Mouse (Mus musculus) Patski (cell line): ENCODE measurements around the gene Lgmn. TPM values are rescaled to one million over a fixed set of nuclear protein-coding genes. Genes with fewer than 3 reads are reported as not detected.

ENCODE experiments used
- ATAC-seq: fragments of 100-300 bp; one replicate; pipeline ENCODE4 v1.8.0; 2021
- CTCF ChIA-PET: fragments of 350-600 bp; sonication (Branson Sonifier 250); formaldehyde crosslinking; loops from one replicate; lab custom pipeline; 2022; ENCODE audit warnings: inconsistent platforms; lab: Charles Lee
- POLR2A ChIA-PET: fragments of 350-600 bp; sonication (Branson Sonifier 250); formaldehyde crosslinking; loops from one replicate; lab custom pipeline; 2022; ENCODE audit warnings: antibody characterized with exemption, inconsistent platforms; lab: Charles Lee
- DNase-seq: peaks from one replicate; pipeline ENCODE4 v3.0.0-alpha.2; 2011; ENCODE audit warnings: low read depth, low spot score
- H3K27me3 ChIP-seq: fragments of 371-371 bp; one replicate; pipeline ENCODE4 v1.5.1; 2021
- CTCF ChIP-seq: fragments of 100-300 bp; IDR thresholded peaks from one replicate; pipeline ENCODE4 v1.5.1; 2021
- in situ Hi-C: fragments of 300-500 bp; cut with MboI; formaldehyde crosslinking; loops from 3 replicates; pipeline ENCODE4 v1.11.1; 2018; ENCODE audit warnings: low pct_unique_long_range_greater_than_20kb, mixed read lengths
- polyA plus RNA-seq: library from polyadenylated mRNA; unstranded; gene quantifications from one replicate; pipeline ENCODE4 v1.2.3, GENCODE M21; 2021

The Lgmn gene
- 436 TPM for polyA plus RNA-seq

DNA sequence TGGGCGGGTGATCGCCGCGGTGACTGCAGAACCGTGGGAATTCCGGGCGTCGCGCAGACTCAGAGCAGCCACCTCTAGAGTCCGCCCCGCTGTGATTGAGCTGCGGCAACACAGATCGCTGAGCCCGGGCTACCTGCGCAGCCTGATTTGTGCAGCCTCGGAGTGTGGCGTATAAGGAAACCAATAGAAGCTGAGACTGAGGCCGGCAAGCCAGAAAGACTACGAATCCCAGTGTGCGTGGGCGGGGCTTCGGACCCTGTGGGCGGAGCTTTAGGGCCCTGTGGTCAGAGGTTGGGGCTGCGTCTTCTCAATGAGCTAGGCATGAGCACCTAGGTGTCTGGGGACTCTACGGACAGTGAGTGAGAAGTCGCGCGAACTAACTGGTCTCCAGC lies at the start of gene Lgmn:
Gene Lgmn (minus strand): TSS at position 182 of the 392 bp plus-strand sequence.
- DNase-seq = peak; percentile 66
- ChIA-PET CTCF (interaction anchor here (0.9 to 3.0 kb wide), 6 partner anchors 10 to 53 kb away, joined by 3 to 18 read pairs (median 6); no protein-coding TSS in a partner anchor), POLR2A (interaction anchor here (0.8 to 1.5 kb wide), 6 partner anchors 13 to 47 kb away, joined by 3 to 6 read pairs (median 3); no protein-coding TSS in a partner anchor)
- no peaks in the 10 kb centered on the region for H3K27me3 ChIP-seq
- peak; percentile 99 for ATAC-seq
- TF ChIP-seq CTCF = no peak
- in situ Hi-C loops = no loop called here

DNA sequence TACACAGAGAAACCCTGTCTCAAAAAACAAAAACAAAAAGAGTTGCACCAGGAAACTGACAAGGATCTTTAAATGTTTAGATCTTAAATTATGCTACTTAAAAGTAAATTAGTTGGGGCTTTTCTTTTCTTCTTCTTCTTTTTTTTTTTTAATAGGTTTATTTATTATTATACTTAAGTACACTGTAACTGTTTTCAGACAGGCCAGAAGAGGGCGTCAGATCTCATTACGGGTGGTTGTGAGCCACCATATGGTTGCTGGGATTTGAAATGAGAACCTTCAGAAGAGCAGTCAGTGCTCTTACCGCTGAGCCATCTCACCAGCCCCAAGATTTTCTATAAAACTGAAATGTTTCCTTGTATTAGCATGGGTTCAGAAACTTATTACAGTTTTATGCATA lies 45.3 kb upstream of the Lgmn start:
- DNase-seq = no peak
- POLR2A ChIA-PET = no interaction called here
- in situ Hi-C loops = no loop called here
- H3K27me3 ChIP-seq = no peaks in the 10 kb centered on the region
- peak; percentile 37 for TF ChIP-seq CTCF
- CTCF ChIA-PET = interaction anchor here (0.8 to 1.1 kb wide), 2 partner anchors 94 to 235 kb away, joined by 3 read pairs; no protein-coding TSS in a partner anchor
- no peak for ATAC-seq

DNA sequence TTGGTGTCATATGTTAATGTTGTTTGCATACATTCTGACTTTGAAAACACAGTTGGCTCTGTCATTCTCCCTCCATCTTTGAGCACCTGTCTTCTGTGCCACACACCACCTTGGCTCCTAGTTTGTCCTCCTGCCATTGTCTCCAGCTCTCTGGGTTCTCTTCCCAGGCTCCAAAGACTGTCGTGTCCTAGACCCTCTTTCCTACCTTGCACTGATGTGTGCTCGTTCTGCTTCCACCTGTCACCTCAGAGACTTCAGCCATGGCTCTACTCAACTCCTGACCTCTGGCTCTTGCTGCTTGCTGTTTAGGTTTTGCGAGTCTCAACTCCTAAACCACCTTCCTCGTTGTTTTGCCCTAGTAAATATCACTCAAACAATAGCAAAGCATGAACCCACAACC lies 40.9 kb upstream of the Lgmn start:
- H3K27me3 ChIP-seq = no peaks in the 10 kb centered on the region
- no peak for ATAC-seq
- CTCF ChIA-PET = no interaction called here
- DNase-seq = no peak
- POLR2A ChIA-PET = no interaction called here
- in situ Hi-C loops = no loop called here
- TF ChIP-seq CTCF = no peak

DNA sequence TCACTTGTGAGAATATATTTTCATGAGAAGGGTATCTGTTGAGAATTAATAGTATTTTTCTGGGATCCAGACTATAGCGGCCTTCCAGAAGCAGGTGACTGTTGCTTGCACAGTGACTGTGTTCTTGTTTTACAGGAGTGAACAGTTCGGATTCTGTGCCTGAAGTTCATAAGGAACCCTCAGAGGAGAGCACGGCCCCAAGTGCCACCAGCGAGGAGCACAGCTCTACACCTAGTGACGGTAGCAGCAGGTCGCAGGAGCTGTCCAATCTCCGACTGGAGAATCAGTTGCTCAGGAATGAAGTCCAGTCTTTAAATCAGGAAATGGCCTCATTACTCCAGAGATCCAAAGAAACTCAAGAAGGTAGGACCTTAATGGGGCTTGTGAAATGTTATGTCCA lies 34.8 kb upstream of the Lgmn start:
- no peak for DNase-seq
- no peak for TF ChIP-seq CTCF
- in situ Hi-C loops = no loop called here
- POLR2A ChIA-PET = no interaction called here
- CTCF ChIA-PET = no interaction called here
- no peaks in the 10 kb centered on the region for H3K27me3 ChIP-seq
- ATAC-seq = no peak

DNA sequence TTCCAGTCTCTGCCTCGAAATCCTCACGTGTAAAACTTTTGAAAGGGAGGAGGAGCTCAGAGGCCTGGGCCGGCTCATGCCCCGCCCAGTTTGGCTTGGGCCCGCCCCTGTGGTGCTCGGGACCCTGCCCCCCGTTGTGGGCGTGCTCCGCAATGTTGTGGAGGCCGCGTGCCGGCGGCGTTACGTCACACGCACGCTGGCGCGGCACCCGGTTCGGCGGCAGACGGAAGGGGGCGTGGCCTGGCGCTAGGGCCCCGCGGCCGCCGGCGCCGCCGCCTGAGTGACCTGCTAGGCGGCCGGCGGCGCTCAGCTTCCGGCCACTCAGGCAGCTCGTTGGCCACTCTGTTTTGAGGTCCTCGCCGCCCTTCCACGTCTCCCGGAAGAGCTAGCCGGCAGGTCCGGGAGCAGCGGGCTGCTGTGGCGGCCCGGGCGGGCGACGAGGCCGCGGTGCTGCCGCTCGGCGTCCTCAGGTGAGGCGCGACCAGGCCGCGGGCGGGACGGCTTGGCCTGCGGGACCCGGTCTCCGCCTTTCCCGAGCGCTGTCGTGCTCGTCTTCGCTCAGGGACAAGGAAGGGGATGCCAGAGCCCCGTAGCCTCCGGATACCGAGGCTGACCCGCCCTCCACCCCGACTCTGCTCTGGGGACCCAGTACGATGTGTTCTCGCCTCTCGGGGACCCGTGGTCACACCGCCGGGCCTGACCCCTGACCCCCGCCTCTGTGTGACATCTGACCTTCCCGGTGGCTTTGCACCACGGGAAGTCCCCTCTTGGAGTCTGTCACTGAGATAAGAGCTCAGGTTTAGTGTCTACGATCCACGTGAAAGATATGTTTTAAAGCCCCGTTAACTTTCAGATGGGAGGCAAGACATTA lies 29.5 kb upstream of the Lgmn start, which contains the start of gene Golga5:
Gene Golga5 (plus strand): TSS at position 242 of the 871 bp plus-strand sequence.
- in situ Hi-C loops = loop anchor here (10.0 kb wide), 2 partner anchors 184 to 484 kb away; partner anchors contain the start of gene Rin3
- DNase-seq (peak; percentile 58), ATAC-seq (peak; percentile 93)
- ChIA-PET CTCF (interaction anchor here (1.7 to 2.1 kb wide), 2 partner anchors 55 to 251 kb away, joined by 3 to 4 read pairs; no protein-coding TSS in a partner anchor), POLR2A (no interaction called here)
- no peak for TF ChIP-seq CTCF
- H3K27me3 ChIP-seq = no peaks in the 10 kb centered on the region

DNA sequence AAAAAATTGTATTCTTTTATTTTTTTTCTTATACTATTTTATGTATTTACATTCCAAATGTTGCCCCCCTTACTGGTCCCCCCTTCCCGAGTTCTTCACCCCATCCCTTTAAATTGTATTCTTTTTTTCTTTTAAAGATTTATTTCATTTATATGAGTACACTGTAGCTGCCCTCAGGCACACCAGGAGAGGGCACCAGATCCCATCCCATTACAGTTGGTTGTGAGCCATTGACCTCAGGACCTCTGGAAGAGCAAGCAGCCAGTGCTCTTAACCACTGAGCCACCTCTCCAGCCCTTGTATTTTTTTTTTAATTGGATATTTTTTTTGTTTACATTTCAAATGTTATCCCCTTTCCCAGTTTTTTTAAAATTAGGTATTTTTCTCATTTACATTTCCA lies 28.5 kb upstream of the Lgmn start:
- no peak for DNase-seq
- no peaks in the 10 kb centered on the region for H3K27me3 ChIP-seq
- CTCF ChIA-PET = interaction anchor here (0.7 to 2.1 kb wide), 2 partner anchors 50 to 252 kb away, joined by 3 to 4 read pairs; no protein-coding TSS in a partner anchor
- peak; percentile 43 for TF ChIP-seq CTCF
- POLR2A ChIA-PET = no interaction called here
- in situ Hi-C loops = loop anchor here (10.0 kb wide), 2 partner anchors 183 to 483 kb away; partner anchors contain the start of gene Rin3
- ATAC-seq = no peak

DNA sequence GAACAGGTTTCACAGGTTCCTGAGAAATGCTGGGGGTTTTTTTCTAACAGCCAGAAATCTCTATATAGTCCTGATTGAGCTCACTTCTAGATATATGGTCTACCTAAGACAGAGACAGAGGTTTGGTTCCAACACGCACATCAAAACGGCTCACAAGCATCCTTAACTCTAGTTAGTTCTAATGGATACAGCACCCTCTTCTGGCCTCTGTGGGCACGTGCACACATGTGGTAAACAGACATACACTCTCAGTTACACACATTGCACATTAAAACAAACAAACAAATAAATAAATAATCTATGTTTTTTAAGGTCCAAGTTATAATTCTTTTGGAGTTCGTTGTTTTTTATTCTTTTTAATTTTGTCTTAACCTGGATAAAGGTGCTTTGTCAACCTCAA lies 25.0 kb upstream of the Lgmn start:
- POLR2A ChIA-PET = interaction anchor here (0.6 kb wide), 1 partner anchor 197 kb away, joined by 4 read pairs; no protein-coding TSS in a partner anchor
- TF ChIP-seq CTCF = peak; percentile 35
- H3K27me3 ChIP-seq = no peaks in the 10 kb centered on the region
- DNase-seq = no peak
- CTCF ChIA-PET = interaction anchor here (2.7 to 7.0 kb wide), 2 partner anchors 14 to 73 kb away, joined by 7 to 78 read pairs; no protein-coding TSS in a partner anchor
- ATAC-seq = no peak
- in situ Hi-C loops = loop anchor here (10.0 kb wide), 2 partner anchors 180 to 480 kb away; partner anchors contain the start of gene Rin3

DNA sequence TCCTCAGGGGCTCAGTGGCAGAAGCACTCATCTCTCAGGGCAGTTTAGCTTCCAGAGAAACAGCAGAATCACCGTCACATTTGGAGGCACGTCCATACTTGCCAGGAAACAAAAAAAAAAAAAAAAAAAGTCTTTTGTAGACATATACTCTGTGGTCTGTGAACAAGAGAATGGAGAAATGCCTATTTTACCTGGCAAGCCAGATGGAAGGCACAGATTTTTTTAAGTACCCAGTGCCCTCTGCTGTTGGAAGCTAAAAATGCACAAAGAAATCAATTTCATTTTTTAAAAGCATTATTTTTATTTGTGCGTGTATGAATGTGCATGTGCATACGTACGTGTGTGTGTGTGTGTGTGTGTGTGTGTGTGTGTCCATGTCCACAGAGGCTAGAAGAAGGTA lies 21.6 kb upstream of the Lgmn start:
- ChIA-PET CTCF (interaction anchor here (0.7 to 7.0 kb wide), 10 partner anchors 11 to 100 kb away, joined by 3 to 78 read pairs (median 4); partner anchors contain the start of gene Lgmn), POLR2A (interaction anchor here (0.6 to 1.7 kb wide), 8 partner anchors 22 to 1080 kb away, joined by 3 to 10 read pairs (median 3); partner anchors contain the start of gene Lgmn)
- TF ChIP-seq CTCF = peak; percentile 64
- DNase-seq = no peak
- in situ Hi-C loops = loop anchor here (10.0 kb wide), 2 partner anchors 176 to 476 kb away; partner anchors contain the start of gene Rin3
- no peak for ATAC-seq
- H3K27me3 ChIP-seq = no peaks in the 10 kb centered on the region

DNA sequence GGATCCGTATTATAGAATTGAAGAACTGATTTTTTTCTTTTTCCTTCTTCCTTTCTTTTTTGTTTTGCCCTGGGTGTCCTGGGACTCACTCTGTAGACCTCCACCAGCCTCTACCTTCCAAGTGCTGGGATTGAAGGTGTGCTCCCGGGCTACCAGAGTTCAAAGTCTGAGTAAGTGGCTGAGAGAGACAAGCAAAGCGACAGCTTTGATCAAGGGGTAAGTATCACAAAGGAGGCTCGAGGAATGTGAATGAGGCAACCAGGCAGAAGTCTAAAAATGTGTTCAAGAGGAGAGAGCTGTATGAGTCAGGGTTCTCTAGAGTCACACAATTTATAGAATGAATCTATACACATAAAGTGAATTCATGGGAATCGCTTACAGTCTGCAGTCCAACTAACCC lies 20.4 kb upstream of the Lgmn start:
- CTCF ChIA-PET = interaction anchor here (1.2 to 7.0 kb wide), 3 partner anchors 45 to 73 kb away, joined by 6 to 78 read pairs (median 13); no protein-coding TSS in a partner anchor
- no peak for DNase-seq

More for the DNA sequence above, 20.4 kb upstream of the Lgmn start:
- no peak for TF ChIP-seq CTCF
- POLR2A ChIA-PET = interaction anchor here (1.7 kb wide), 1 partner anchor 68 kb away, joined by 10 read pairs; no protein-coding TSS in a partner anchor
- in situ Hi-C loops = loop anchor here (10.0 kb wide), 2 partner anchors 175 to 475 kb away; partner anchors contain the start of gene Rin3
- H3K27me3 ChIP-seq = no peaks in the 10 kb centered on the region
- ATAC-seq = no peak
